25 mouse cellular contexts compared by ENCODE assay signal in the genomic region with DNA sequence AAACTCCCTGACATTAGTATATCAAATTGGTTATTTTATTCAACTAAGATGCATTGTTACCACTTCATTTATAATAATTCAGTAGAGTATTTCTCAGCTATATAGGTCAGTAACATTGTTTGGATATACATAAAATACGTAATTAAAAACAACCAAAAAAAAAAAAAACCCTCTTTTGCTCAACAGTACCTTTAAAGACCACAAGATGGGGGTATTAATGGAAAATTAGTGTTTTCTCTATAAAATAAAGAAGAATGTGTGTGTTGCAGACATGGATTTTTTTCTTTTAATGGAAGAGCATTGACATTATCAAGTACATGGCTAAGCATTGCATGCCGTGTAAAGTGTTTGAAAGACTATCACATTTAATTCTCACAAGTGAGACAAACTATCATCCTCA. TPM values are rescaled to one million over a fixed set of nuclear protein-coding genes. Genes with fewer than 3 reads are reported as not detected.
DNase-seq lines count a peak whose midpoint lies in the region; ATAC-seq and TF ChIP-seq lines count a peak whose summit lies in the region.
"Had no signal": no experiment of that assay in that cellular context is flagged by ENCODE, and none has a peak within 500 bp of the region (broad histone marks: within the 10 kb centered on the region; RNA-seq: fewer than 3 reads in every experiment).

No protein-coding gene starts in this region.

- no peak overlapping the region for H3K4me3 ChIP-seq in forebrain, postnatal 0 days (ENCODE audit: low read depth, low read length)
- no peak overlapping the region for H3K4me3 ChIP-seq in forebrain, embryonic 16.5 days (replicated peaks; ENCODE audit: low read length)
- H3K4me3 ChIP-seq in left cerebral cortex, adult 2 months: no peak overlapping the region
- no peak overlapping the region for H3K4me3 ChIP-seq in E14TG2a.4 (replicated peaks; ENCODE audit: low read length)
- H3K4me3 ChIP-seq: embryonic facial prominence, embryonic 10.5 days; heart, embryonic 12.5 days; limb, embryonic 10.5 days; midbrain, embryonic 12.5 days; myocyte had no signal

- intact Hi-C loops in left cerebral cortex, adult 2 months (cut with DNase I): no loop called here
- intact Hi-C loops in left cerebral cortex, postnatal 4 days (cut with DNase I): loop anchor here (5.0 kb wide), 1 partner anchor 84 kb away; no protein-coding TSS in a partner anchor

- no peaks in the 10 kb centered on the region for H3K4me1 ChIP-seq in forebrain, postnatal 0 days (ENCODE audit: insufficient read depth)
- H3K4me1 ChIP-seq in forebrain, embryonic 16.5 days (replicated peaks; ENCODE audit: control insufficient read depth, insufficient read depth, low read length): no peaks in the 10 kb centered on the region
- H3K4me1 ChIP-seq in E14TG2a.4 (replicated peaks; ENCODE audit: low read depth, low read length): no peaks in the 10 kb centered on the region
- H3K4me1 ChIP-seq: embryonic facial prominence, embryonic 10.5 days; heart, embryonic 12.5 days; limb, embryonic 10.5 days; midbrain, embryonic 12.5 days had no signal

- H3K27ac ChIP-seq in forebrain, postnatal 0 days (ENCODE audit: low read depth, low read length): no peak overlapping the region
- H3K27ac ChIP-seq in forebrain, embryonic 16.5 days (ENCODE audit: low read length): no peak overlapping the region
- no peak overlapping the region for H3K27ac ChIP-seq in left cerebral cortex, adult 2 months
- H3K27ac ChIP-seq: embryonic facial prominence, embryonic 10.5 days; hindbrain, embryonic 14.5 days; limb, embryonic 10.5 days; macrophage; midbrain, embryonic 12.5 days had no signal

- peaks cover 37% of the 10 kb centered on the region for H3K36me3 ChIP-seq in forebrain, postnatal 0 days (ENCODE audit: insufficient read depth)
- peaks cover 21% of the 10 kb centered on the region for H3K36me3 ChIP-seq in forebrain, embryonic 16.5 days (ENCODE audit: control insufficient read depth, insufficient read depth)
- peaks cover 7% of the 10 kb centered on the region; the same call in 1 of the 2 replicates for H3K36me3 ChIP-seq in E14TG2a.4 (ENCODE audit: insufficient read depth, low read length)

- no peaks in the 10 kb centered on the region for H3K27me3 ChIP-seq in forebrain, postnatal 0 days (ENCODE audit: insufficient read depth, low read length)
- H3K27me3 ChIP-seq in forebrain, embryonic 16.5 days (replicated peaks; ENCODE audit: control insufficient read depth, insufficient read depth, low read length): no peaks in the 10 kb centered on the region
- no peaks in the 10 kb centered on the region for H3K27me3 ChIP-seq in E14TG2a.4 (ENCODE audit: insufficient read depth, low read length)
- H3K27me3 ChIP-seq: heart, embryonic 12.5 days; midbrain, embryonic 12.5 days had no signal

- no peak for DNase-seq in forebrain, postnatal 0 days
- DNase-seq in left cerebral cortex, adult 2 months (ENCODE audit: extremely low spot score in 1 of 2, low spot score in 2 of 2): no peak
- DNase-seq in left cerebral cortex, postnatal 4 days: no peak
- no peak for DNase-seq in adipocyte (ENCODE audit: low spot score)
- DNase-seq: adrenal gland, adult 2 months; cerebellum, adult 2 months; gastrocnemius, postnatal 36 days; heart, postnatal 14 days; kidney, adult 11 months; lung, adult 18-20 months; thymus, postnatal 25 days had no signal

- WGBS in forebrain, postnatal 0 days: 81% methylated on average over 2 of the region's 2 CpGs
- WGBS in forebrain, embryonic 16.5 days: 93% methylated on average over 2 of the region's 2 CpGs

- TF ChIP-seq CTCF in forebrain, postnatal 0 days (IDR thresholded peaks at IDR 0.05; ENCODE audit: low read depth): peak; percentile 46
- peak; percentile 52 for TF ChIP-seq CTCF in left cerebral cortex, adult 2 months (IDR thresholded peaks at IDR 0.05)
- peak; percentile 46 for TF ChIP-seq CTCF in E14TG2a.4 (conservative IDR thresholded peaks at IDR 0.05; ENCODE audit: low read length)

- no peak overlapping the region for H3K4me2 ChIP-seq in forebrain, postnatal 0 days (ENCODE audit: low read depth)
- H3K4me2 ChIP-seq in forebrain, embryonic 16.5 days (ENCODE audit: low read length): no peak overlapping the region
- H3K4me2 ChIP-seq: heart, embryonic 12.5 days; hindbrain, embryonic 14.5 days; midbrain, embryonic 12.5 days had no signal

- H3K9me3 ChIP-seq in forebrain, postnatal 0 days (ENCODE audit: low read length): no peaks in the 10 kb centered on the region
- H3K9me3 ChIP-seq in forebrain, embryonic 16.5 days (ENCODE audit: control insufficient read depth, low read length): no peaks in the 10 kb centered on the region
- H3K9me3 ChIP-seq in E14TG2a.4 (ENCODE audit: low read length): no peaks in the 10 kb centered on the region
- H3K9me3 ChIP-seq: embryonic facial prominence, embryonic 10.5 days; heart, embryonic 12.5 days; limb, embryonic 10.5 days; midbrain, embryonic 12.5 days had no signal

- ATAC-seq in forebrain, postnatal 0 days: no peak
- no peak for ATAC-seq in forebrain, embryonic 16.5 days
- 0 out of 2 replicates have a peak, but pooled peaks have one; percentile 39 for ATAC-seq in megakaryocyte progenitor cell, adult 5-6 weeks (replicated peaks; ENCODE audit: poor library complexity)

- H3K9ac ChIP-seq in forebrain, postnatal 0 days: no peak overlapping the region
- H3K9ac ChIP-seq in forebrain, embryonic 16.5 days (replicated peaks; ENCODE audit: low read depth, low read length): no peak overlapping the region
- H3K9ac ChIP-seq: heart, embryonic 12.5 days; hindbrain, embryonic 14.5 days; midbrain, embryonic 12.5 days had no signal

RNA-seq across cellular contexts. Expression of gene Vamp4, which starts 12.6 kb away (rescaled TPM):
- total RNA-seq in forebrain, postnatal 0 days (2014; rRNA removed): 34.9 and 40.0 TPM in 2 replicates
- polyA plus RNA-seq in forebrain, postnatal 0 days (2015; fragmentation: Nextera tagmentation; extraction: Ambion mirVana): 64.0 and 79.1 TPM in 2 replicates
- polyA plus RNA-seq in forebrain, embryonic 16.5 days (2015; fragmentation: Nextera tagmentation; extraction: Ambion mirVana): 79.8 and 81.2 TPM in 2 replicates
- total RNA-seq in left cerebral cortex, adult 2 months (2021): 100 to 1,000 TPM; 107 to 108 TPM
- 10 to 100 TPM; 61.1 to 63.2 TPM for total RNA-seq in left cerebral cortex, postnatal 4 days (2021)
- total RNA-seq in megakaryocyte progenitor cell, adult 5-6 weeks (2015): 39.8 and 41.7 TPM in 2 replicates
- 21.7 and 25.9 TPM in 2 replicates for total RNA-seq in megakaryocyte progenitor cell, adult 5-6 weeks (2017)

RNA-seq across cellular contexts. Expression of gene Mettl13, which starts 34.5 kb away (rescaled TPM):
- 12.7 and 17.0 TPM in 2 replicates for total RNA-seq in forebrain, postnatal 0 days (2014; rRNA removed)
- polyA plus RNA-seq in forebrain, postnatal 0 days (2015; fragmentation: Nextera tagmentation; extraction: Ambion mirVana): 12.0 and 15.2 TPM in 2 replicates
- polyA plus RNA-seq in forebrain, embryonic 16.5 days (2015; fragmentation: Nextera tagmentation; extraction: Ambion mirVana): 23.1 and 24.1 TPM in 2 replicates
- total RNA-seq in left cerebral cortex, adult 2 months (2021): 10 to 100 TPM; 10.3 to 12.6 TPM
- total RNA-seq in left cerebral cortex, postnatal 4 days (2021): 10 to 100 TPM; 14.4 to 19.2 TPM
- 7.9 and 8.8 TPM in 2 replicates for total RNA-seq in megakaryocyte progenitor cell, adult 5-6 weeks (2015)
- total RNA-seq in megakaryocyte progenitor cell, adult 5-6 weeks (2017): 16.0 and 22.9 TPM in 2 replicates

RNA-seq across cellular contexts. Expression of gene Myoc, which starts 56.1 kb away (rescaled TPM):
- 0.15 TPM in 1 of 2 replicates, not detected in the other for total RNA-seq in forebrain, postnatal 0 days (2014; rRNA removed)
- polyA plus RNA-seq in forebrain, postnatal 0 days (2015; fragmentation: Nextera tagmentation; extraction: Ambion mirVana): 0.35 TPM in 1 of 2 replicates, not detected in the other
- not detected in 2 replicates for polyA plus RNA-seq in forebrain, embryonic 16.5 days (2015; fragmentation: Nextera tagmentation; extraction: Ambion mirVana)
- total RNA-seq in left cerebral cortex, adult 2 months (2021): 1 to 10 TPM; 6.2 to 6.7 TPM
- total RNA-seq in left cerebral cortex, postnatal 4 days (2021): under 1 TPM; 0.24 to 0.28 TPM
- not detected in 2 replicates for total RNA-seq in megakaryocyte progenitor cell, adult 5-6 weeks (2015)
- not detected in 2 replicates for total RNA-seq in megakaryocyte progenitor cell, adult 5-6 weeks (2017)
- total RNA-seq: common myeloid progenitor, adult 5-6 weeks; liver, adult 2 months had no signal
- polyA plus RNA-seq: embryonic facial prominence, embryonic 10.5 days; forebrain, embryonic 11.5 days; heart, embryonic 12.5 days; hindbrain, embryonic 14.5 days; limb, embryonic 10.5 days; liver, adult 2 months; macrophage; midbrain, embryonic 12.5 days; myocyte; neural tube, embryonic 14.5 days had no signal
